Mouse (Mus musculus): ENCODE results near the gene Tesc. TPM values are rescaled to one million over a fixed set of nuclear protein-coding genes. Genes with fewer than 3 reads are reported as not detected.

Gene Tesc
- total and polyA plus RNA-seq, 3 experiments: 0.34 to 0.80 TPM; not detected in 1

- TF ChIP-seq BHLHE40 (IDR thresholded peaks at IDR 0.05; ENCODE audit: low read depth, low read length): no peak
- TF ChIP-seq ZNF384 (IDR thresholded peaks at IDR 0.05; ENCODE audit: low read depth, low read length): no peak
- no peak for TF ChIP-seq TBP (conservative IDR thresholded peaks at IDR 0.05; ENCODE audit: low read depth, low read length)
- TF ChIP-seq POLR2AphosphoS2 (IDR thresholded peaks at IDR 0.05; ENCODE audit: low read depth, low read length): no peak
- no peak for TF ChIP-seq ZC3H11A (IDR thresholded peaks at IDR 0.05; ENCODE audit: low read depth, low read length)
- no peak for TF ChIP-seq KAT2A (IDR thresholded peaks at IDR 0.05; ENCODE audit: insufficient replicate concordance, low read length)
- no peak for TF ChIP-seq MAFK (IDR thresholded peaks at IDR 0.05; ENCODE audit: insufficient replicate concordance, low read length)
- TF ChIP-seq ELF1 (IDR thresholded peaks at IDR 0.05; ENCODE audit: low read depth, low read length): no peak
- no peak for TF ChIP-seq E2F4 (IDR thresholded peaks at IDR 0.05; ENCODE audit: insufficient replicate concordance, low read depth, low read length)
- no peak for TF ChIP-seq SMC3 (IDR thresholded peaks at IDR 0.05; ENCODE audit: low read depth, low read length)
- no peak for TF ChIP-seq HCFC1 (IDR thresholded peaks at IDR 0.05; ENCODE audit: low read depth, low read length)
- no peak for TF ChIP-seq USF1 (IDR thresholded peaks at IDR 0.05; ENCODE audit: low read depth, low read length)
- no peak for TF ChIP-seq NELFE (IDR thresholded peaks at IDR 0.05; ENCODE audit: low read depth, low read length)
- TF ChIP-seq CTCF (conservative IDR thresholded peaks at IDR 0.05 in 1 of 2, IDR thresholded peaks at IDR 0.05 in 1 of 2; ENCODE audit: low read depth in 2 of 2, low read length in 2 of 2): no peak
- TF ChIP-seq EP300 (IDR thresholded peaks at IDR 0.05; ENCODE audit: low read length): no peak
- no peak for TF ChIP-seq PAX5 (IDR thresholded peaks at IDR 0.05; ENCODE audit: low read length)
- no peak for TF ChIP-seq USF2 (conservative IDR thresholded peaks at IDR 0.05; ENCODE audit: low read depth, low read length)
- no peak for TF ChIP-seq MAZ (IDR thresholded peaks at IDR 0.05; ENCODE audit: low read depth, low read length)
- no peak for TF ChIP-seq RCOR1 (conservative IDR thresholded peaks at IDR 0.05; ENCODE audit: low read depth, low read length)
- TF ChIP-seq UBTF (IDR thresholded peaks at IDR 0.05; ENCODE audit: low read depth, low read length): no peak
- peak; percentile 24 for DNase-seq (ENCODE audit: extremely low read depth)
- Histone ChIP-seq H3K4me2 (ENCODE audit: insufficient read depth, low read depth, poor library complexity, severe bottlenecking) (no peak overlapping the region), H3K9me3 (replicated peaks; ENCODE audit: low read length) (no peaks in the 10 kb centered on the region), H3K9ac (ENCODE audit: insufficient read depth, low read depth) (no peak overlapping the region), H3K4me1 (ENCODE audit: control insufficient read depth in 1 of 2, insufficient read depth in 2 of 2) (peaks cover 9 to 33% of the 10 kb centered on the region in 2 experiments), H3K79me2 (replicated peaks; ENCODE audit: control insufficient read depth, extremely low read depth, insufficient read depth, poor library complexity, severe bottlenecking) (no peaks in the 10 kb centered on the region), H3K27me3 (replicated peaks) (no peaks in the 10 kb centered on the region), H3K36me3 (replicated peaks in 1 of 2; ENCODE audit: control insufficient read depth in 1 of 2, insufficient read depth in 1 of 2, low read length in 1 of 2) (no peaks in the 10 kb centered on the region), H3K4me3 (replicated peaks in 1 of 3; ENCODE audit: low read depth in 2 of 3, low read length in 2 of 3, poor library complexity in 1 of 3) (no peak overlapping the region), H3K27ac (ENCODE audit: insufficient read depth, low read depth) (no peak overlapping the region)
- dilution Hi-C loops (cut with MboI; ENCODE audit: extremely low pct_ligation_motif_present, extremely low pct_unique_long_range_greater_than_20kb, low sequenced_read_pairs): no loop called here
- in situ Hi-C loops (cut with MboI; ENCODE audit: low pct_ligation_motif_present, low pct_unique_long_range_greater_than_20kb, low sequenced_read_pairs): no loop called here
Measured at GRCm38 (mm10) chr5:118050743-118051142, 23.2 kb downstream of the Tesc start.

- no peaks in the 10 kb centered on the region for H3K79me2 ChIP-seq (replicated peaks; ENCODE audit: control insufficient read depth, extremely low read depth, insufficient read depth, poor library complexity, severe bottlenecking)
- H3K9ac ChIP-seq (ENCODE audit: insufficient read depth, low read depth): no peak overlapping the region
- H3K4me3 ChIP-seq (replicated peaks in 1 of 3; ENCODE audit: low read depth in 2 of 3, low read length in 2 of 3, poor library complexity in 1 of 3): no peak overlapping the region
- in situ Hi-C loops (cut with MboI; ENCODE audit: low pct_ligation_motif_present, low pct_unique_long_range_greater_than_20kb, low sequenced_read_pairs): no loop called here
- no peak overlapping the region for H3K27ac ChIP-seq (ENCODE audit: insufficient read depth, low read depth)
- dilution Hi-C loops (cut with MboI; ENCODE audit: extremely low pct_ligation_motif_present, extremely low pct_unique_long_range_greater_than_20kb, low sequenced_read_pairs): no loop called here
- H3K9me3 ChIP-seq (replicated peaks; ENCODE audit: low read length): no peaks in the 10 kb centered on the region
- TF ChIP-seq POLR2A (IDR thresholded peaks at IDR 0.05; ENCODE audit: low read depth, low read length): no peak
- TF ChIP-seq CHD1 (IDR thresholded peaks at IDR 0.05; ENCODE audit: low read depth, low read length): no peak
- no peak for TF ChIP-seq MYC (IDR thresholded peaks at IDR 0.05; ENCODE audit: low read depth, low read length)
- no peak for TF ChIP-seq JUN (IDR thresholded peaks at IDR 0.05; ENCODE audit: insufficient read depth, low read depth, low read length)
- no peak for TF ChIP-seq ELF1 (IDR thresholded peaks at IDR 0.05; ENCODE audit: low read depth, low read length)
- TF ChIP-seq POLR2AphosphoS2 (IDR thresholded peaks at IDR 0.05; ENCODE audit: low read depth, low read length): no peak
- TF ChIP-seq E2F4 (IDR thresholded peaks at IDR 0.05; ENCODE audit: insufficient replicate concordance, low read depth, low read length): no peak
- no peak for TF ChIP-seq NRF1 (IDR thresholded peaks at IDR 0.05; ENCODE audit: low read depth, low read length)
- no peak for TF ChIP-seq RCOR1 (conservative IDR thresholded peaks at IDR 0.05; ENCODE audit: low read depth, low read length)
- no peak for TF ChIP-seq TBP (conservative IDR thresholded peaks at IDR 0.05; ENCODE audit: low read depth, low read length)
- no peak for TF ChIP-seq MEF2A (IDR thresholded peaks at IDR 0.05; ENCODE audit: borderline replicate concordance, low read depth, low read length)
- no peak for TF ChIP-seq NELFE (IDR thresholded peaks at IDR 0.05; ENCODE audit: low read depth, low read length)
- no peak for TF ChIP-seq ETS1 (conservative IDR thresholded peaks at IDR 0.05; ENCODE audit: low read depth, low read length)
- no peak for TF ChIP-seq MXI1 (IDR thresholded peaks at IDR 0.05; ENCODE audit: low read depth, low read length)
- TF ChIP-seq BHLHE40 (IDR thresholded peaks at IDR 0.05; ENCODE audit: low read depth, low read length): no peak
- TF ChIP-seq RAD21 (IDR thresholded peaks at IDR 0.05; ENCODE audit: low read depth, low read length): no peak
- TF ChIP-seq PAX5 (IDR thresholded peaks at IDR 0.05; ENCODE audit: low read length): no peak
- H3K4me1 ChIP-seq (ENCODE audit: control insufficient read depth in 1 of 2, insufficient read depth in 2 of 2): peaks cover 9 to 33% of the 10 kb centered on the region in 2 experiments
- no peaks in the 10 kb centered on the region for H3K27me3 ChIP-seq (replicated peaks)
- no peaks in the 10 kb centered on the region for H3K36me3 ChIP-seq (replicated peaks in 1 of 2; ENCODE audit: control insufficient read depth in 1 of 2, insufficient read depth in 1 of 2, low read length in 1 of 2)
- no peak overlapping the region for H3K4me2 ChIP-seq (ENCODE audit: insufficient read depth, low read depth, poor library complexity, severe bottlenecking)
- DNase-seq (ENCODE audit: extremely low read depth): no peak
Measured at GRCm38 (mm10) chr5:118051981-118052662, 24.6 kb downstream of the Tesc start.

Measured in CH12.LX (cell line).